Mouse (Mus musculus) adrenal gland, adult (tissue): ENCODE results near the gene Pidd1.

Experiments
- DNase-seq, 2 experiments: peaks; one replicate each; pipeline ENCODE4 v3.0.0; 2022 to 2023; ENCODE audit warnings: low spot score in 1 of 2; ENCODE audit not compliant: inconsistent age in 2 of 2

Pidd1 gene

GRCm38 (mm10) chr7:141437178-141438120, 6.4 kb downstream of the Pidd1 start, which contains the start of gene Slc25a22:
Gene Slc25a22, minus strand, starts transcription at chr7:141437892.
- peak; percentile 86 to 95 for DNase-seq

GRCm38 (mm10) chr7:141436523-141436892, 7.3 kb downstream of the Pidd1 start:
- DNase-seq = no peak

GRCm38 (mm10) chr7:141435856-141436522, 7.8 kb downstream of the Pidd1 start:
- DNase-seq = no peak

GRCm38 (mm10) chr7:141435129-141435855, 8.5 kb downstream of the Pidd1 start:
- peak; percentile 81 to 90 for DNase-seq

- peak; percentile 76 to 84 for DNase-seq
Measured at GRCm38 (mm10) chr7:141434464-141434863, 9.4 kb downstream of the Pidd1 start.

- DNase-seq = peak in 1 of 2 experiments; percentile 64
Measured at GRCm38 (mm10) chr7:141433517-141434400, 10.1 kb downstream of the Pidd1 start.

- DNase-seq = peak; percentile 82 to 91
Measured at GRCm38 (mm10) chr7:141432741-141433516, 10.9 kb downstream of the Pidd1 start.

GRCm38 (mm10) chr7:141432186-141432611, 11.6 kb downstream of the Pidd1 start:
- DNase-seq = peak; percentile 88 to 94

- DNase-seq = no peak
Measured at GRCm38 (mm10) chr7:141431434-141432185, 12.2 kb downstream of the Pidd1 start.

- no peak for DNase-seq
Measured at GRCm38 (mm10) chr7:141430585-141431240, 13.1 kb downstream of the Pidd1 start.

GRCm38 (mm10) chr7:141429840-141430584, 13.8 kb downstream of the Pidd1 start:
- DNase-seq = peak in 1 of 2 experiments; percentile 82

GRCm38 (mm10) chr7:141429310-141429709, 14.5 kb downstream of the Pidd1 start, which contains the start of gene Cend1:
Gene Cend1, minus strand, starts transcription at chr7:141429491.
- DNase-seq = peak in 1 of 2 experiments; percentile 78

- DNase-seq = no peak
Measured at GRCm38 (mm10) chr7:141428701-141429100, 15.1 kb downstream of the Pidd1 start.

GRCm38 (mm10) chr7:141426948-141427730, 16.7 kb downstream of the Pidd1 start:
- no peak for DNase-seq

GRCm38 (mm10) chr7:141423811-141424210, 20.0 kb downstream of the Pidd1 start:
- DNase-seq = no peak

GRCm38 (mm10) chr7:141420030-141420702, 23.7 kb downstream of the Pidd1 start:
- no peak for DNase-seq
